Mouse (Mus musculus) cerebellum, adult 9-10 months (tissue): ENCODE measurements around the gene Lrrn4cl.
"Not testable (repeated sequence)": the region's sequence is repeated elsewhere in the genome, so short reads cannot be mapped to it uniquely, and the experiment has no call there.

Experiments
- DNase-seq: peaks from one replicate; pipeline ENCODE4 v3.0.0; 2022

Gene Lrrn4cl

DNA sequence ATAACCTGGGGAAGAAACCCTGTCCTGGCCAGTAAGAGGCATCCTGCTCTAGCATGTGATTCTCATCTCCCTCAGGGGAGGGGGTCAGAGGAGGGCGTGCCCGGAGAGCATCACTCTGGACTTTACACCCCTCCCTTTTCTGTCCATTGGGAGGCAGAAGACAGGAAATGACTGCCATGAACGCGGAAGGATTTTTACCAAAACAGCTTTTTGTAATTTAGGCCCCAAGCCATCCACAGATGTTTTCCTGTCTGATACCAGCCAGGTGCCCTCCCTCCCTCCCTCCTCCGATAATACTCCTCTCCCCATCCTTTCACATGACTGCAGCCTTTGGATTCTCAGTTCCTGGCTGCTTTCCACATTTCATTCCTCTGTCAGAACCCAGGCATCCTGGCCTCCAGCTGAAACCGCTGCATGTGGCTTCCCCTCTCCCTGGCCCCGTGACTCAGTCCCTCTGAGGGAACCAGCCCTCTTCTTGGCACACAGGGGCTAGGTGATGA lies at the start of gene Lrrn4cl:
Gene Lrrn4cl, plus strand, starts transcription at position 367 of the 500 bp plus-strand sequence.
- DNase-seq = peak; percentile 19

DNA sequence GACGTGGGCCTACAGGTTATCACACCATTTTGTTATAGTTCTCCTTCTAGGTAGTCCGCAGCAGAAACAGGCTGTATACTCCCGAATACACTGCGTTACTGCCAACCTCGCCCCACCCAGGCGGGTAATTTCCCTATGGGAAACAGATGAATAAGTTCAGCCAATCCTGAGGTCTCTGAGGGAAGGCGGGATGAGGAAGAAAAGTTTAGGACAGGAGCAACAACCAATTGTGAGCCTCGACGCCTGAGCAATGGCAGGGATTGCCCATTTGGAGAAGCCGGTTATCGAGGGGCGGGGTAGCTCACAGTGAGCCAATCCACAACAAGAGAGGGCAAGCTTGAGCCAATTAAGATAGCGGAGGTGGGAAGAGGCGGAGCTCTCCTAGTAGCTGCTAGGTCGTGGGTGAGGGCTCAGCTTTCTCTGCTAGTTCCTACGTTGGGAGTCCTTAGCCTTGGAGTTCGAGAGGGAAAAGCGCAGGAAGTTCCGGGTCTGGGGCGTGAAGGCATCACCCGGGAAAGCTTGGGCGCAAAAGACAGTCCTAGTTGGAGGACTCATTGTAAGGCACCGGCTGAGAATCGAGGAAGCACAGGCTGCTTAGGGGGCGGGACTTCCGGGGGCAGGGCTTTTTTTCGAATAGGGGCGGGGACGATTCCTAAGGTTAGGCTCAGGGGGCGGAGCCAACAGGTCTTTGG lies 48.3 kb upstream of the Lrrn4cl start, which contains the start of gene Zbtb3:
Gene Zbtb3, plus strand, starts transcription at position 426 of the 692 bp plus-strand sequence.
- DNase-seq = peak; percentile 98

DNA sequence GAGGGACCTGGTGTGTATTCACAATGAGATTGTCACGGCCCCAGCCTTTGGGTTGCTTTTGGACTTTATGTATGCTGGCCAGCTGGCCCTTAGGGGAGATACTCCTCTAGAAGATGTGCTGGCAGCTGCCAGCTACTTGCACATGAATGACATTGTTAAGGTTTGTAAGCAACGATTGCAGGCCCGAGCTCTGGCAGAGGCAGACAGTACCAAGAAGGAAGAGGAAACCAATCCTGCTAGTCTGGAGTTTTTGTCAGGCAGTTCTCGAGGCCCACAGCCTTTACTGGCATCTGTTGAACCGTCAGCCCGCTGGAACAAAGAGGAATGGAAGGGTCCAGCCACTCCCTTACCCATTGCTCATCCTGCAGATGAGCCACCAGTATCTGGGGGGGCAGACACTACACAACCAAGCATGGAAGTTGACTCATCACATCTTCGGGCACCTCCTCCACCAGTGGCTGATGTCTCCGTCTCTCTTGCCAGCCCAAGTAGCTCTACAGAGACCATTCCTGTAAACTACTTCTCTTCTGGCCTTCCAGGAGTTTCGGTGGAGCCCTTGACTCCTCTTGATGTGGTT lies 47.3 kb upstream of the Lrrn4cl start:
- peak; percentile 63 for DNase-seq

DNA sequence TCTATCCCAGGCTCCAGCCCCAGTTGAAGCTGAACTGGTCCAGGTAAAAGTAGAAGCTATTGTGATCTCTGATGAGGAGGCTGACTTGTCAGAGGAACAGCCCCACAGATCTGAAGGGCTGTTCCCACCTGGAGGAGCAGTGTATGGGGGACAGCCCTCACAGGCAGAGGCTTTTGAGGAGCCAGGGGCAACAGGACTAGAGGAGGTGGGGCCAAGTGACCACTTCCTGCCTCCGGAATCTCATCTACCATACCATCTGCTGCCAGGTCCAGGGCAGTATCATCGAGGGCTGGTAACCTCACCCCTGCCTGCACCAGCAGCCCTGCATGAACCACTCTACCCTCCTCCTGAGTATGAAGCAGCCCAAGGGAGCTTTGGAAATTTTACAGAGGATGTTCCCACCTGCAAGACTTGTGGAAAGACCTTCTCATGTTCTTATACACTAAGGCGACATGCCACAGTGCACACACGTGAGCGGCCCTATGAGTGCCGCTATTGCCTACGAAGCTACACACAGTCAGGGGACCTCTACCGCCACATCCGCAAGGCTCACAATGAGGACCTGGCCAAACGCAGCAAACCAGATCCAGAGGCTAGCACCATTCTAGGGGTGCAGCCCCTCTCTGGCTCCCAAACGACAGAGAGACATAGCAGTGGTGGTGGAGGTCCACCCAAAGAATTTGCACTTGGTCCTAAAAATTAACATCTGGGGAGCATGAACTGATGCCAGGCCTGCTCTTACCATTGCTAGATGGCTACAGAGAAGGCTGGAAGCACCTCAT lies 46.5 kb upstream of the Lrrn4cl start:
- peak; percentile 48 for DNase-seq

DNA sequence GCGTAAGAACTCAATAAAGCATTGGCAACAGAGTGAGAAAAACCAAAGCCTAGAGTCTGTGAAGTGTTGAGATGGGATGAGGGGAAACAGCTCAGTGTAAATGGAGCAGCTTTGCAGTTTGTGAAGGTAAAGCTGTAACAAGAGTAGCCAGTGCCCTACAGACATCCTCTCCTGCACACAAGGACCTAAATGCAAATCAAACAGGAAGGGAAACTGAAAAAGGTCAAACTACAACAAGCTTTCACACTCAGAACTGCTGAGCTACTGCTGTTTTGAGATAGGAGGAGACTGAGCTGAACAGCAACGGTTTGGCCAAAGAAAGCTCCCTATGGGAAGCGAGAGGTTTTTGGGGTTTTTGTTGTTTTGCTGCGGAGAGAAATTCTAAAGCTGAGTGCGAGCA lies 43.8 kb upstream of the Lrrn4cl start:
- DNase-seq = no peak

DNA sequence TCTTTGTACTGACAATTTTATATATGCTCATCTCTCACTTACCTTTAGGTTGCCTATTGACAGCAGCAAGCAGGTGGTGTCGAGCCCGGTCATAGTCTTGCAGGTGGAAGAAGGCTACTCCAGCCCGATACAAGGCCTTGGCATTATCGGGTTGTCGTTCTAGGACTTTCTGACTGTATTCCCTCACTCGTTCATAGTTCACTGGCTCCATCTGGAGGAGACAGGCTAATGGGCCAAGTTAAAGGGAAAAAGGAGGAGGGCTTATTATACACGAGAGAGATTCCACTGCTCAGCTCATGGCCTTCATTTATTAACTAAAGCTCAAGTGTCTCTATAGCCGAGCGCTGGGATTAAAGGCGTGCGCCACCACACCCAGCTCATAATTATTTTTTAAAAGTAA lies 34.8 kb upstream of the Lrrn4cl start:
- DNase-seq = peak; percentile 50

DNA sequence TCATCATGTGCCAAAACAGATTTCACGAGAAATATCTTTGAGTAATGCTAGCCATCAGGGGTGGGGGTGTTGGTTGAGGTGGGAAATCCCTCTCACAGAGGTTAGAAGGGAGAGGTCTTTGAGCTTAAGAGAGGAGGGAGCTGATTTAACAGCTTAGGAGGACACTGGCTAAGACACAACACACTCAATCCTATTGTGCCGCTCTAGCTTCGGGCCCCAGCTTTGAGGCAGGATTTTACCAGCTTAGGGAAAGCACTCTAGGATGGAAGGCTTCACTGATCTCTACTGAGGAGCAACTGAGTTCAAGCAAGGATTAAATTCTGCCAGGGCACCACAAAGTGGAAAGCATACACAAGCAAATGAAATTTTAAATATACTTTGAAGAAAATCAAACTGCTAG lies 33.6 kb upstream of the Lrrn4cl start:
- DNase-seq = no peak

DNA sequence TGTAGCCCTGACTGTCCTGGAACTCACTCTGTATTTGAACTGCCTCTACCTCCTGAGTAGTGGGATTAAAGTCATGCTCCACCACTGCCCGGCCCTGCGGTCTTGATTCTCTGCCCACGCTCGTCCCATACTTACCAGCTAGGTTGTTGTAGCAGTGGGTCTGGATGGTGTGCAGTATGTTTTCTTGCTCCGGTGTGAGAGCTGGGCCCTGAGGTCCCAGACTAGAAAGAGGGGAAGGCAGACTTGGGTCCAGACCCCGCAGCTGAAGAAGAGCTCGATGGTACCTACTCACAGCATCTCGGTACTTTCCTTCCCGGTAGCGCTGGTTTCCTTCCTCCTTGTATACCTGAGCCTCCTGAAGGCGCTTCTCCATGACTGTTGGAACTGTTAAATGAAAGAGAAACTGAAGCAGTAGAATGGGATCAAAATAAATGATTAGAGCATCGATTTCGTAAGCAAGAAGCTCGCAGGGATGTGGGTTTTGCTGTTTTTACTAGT lies 32.2 kb upstream of the Lrrn4cl start:
- peak; percentile 58 for DNase-seq

DNA sequence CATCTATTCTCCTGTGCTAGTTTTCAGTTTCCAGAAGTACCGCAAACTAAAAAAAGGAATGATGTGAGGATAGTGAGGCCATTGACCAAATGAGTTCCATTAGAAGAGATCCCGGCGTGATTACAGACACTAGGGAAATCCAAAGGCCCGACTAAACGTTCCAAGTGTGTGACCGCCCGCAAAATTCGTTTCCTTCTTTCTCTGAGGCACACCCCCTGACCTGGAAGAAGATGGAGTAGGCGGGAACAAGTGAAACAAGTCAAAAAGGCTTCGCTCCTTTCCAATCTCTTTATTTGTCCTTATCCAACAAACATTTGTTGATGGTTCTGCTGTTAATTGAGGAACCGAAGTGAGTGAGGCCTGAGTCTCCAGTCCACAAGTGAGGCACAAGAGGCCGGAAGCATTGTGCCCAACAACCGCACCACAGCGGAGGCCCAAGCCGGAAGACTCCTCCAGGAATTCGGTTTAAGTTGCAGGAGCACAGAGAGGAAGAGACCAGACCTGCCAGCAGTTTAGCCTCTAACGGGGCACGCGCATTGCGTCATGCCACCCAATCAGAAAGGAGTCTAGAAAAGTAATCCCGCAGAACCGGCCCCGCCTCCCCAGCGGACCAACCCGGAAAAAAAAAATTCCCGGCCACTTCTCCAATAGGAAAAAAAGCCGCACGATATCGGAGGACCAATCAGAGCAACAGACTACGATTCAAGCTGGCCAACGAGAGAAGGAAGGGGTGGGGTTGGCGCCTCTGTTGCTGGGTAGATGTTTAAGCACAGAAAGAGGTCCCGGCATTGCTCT lies 31.6 kb upstream of the Lrrn4cl start, which contains the start of gene Ttc9c:
Gene Ttc9c, minus strand, starts transcription at position 533 of the 795 bp plus-strand sequence.
- peak; percentile 99 for DNase-seq

DNA sequence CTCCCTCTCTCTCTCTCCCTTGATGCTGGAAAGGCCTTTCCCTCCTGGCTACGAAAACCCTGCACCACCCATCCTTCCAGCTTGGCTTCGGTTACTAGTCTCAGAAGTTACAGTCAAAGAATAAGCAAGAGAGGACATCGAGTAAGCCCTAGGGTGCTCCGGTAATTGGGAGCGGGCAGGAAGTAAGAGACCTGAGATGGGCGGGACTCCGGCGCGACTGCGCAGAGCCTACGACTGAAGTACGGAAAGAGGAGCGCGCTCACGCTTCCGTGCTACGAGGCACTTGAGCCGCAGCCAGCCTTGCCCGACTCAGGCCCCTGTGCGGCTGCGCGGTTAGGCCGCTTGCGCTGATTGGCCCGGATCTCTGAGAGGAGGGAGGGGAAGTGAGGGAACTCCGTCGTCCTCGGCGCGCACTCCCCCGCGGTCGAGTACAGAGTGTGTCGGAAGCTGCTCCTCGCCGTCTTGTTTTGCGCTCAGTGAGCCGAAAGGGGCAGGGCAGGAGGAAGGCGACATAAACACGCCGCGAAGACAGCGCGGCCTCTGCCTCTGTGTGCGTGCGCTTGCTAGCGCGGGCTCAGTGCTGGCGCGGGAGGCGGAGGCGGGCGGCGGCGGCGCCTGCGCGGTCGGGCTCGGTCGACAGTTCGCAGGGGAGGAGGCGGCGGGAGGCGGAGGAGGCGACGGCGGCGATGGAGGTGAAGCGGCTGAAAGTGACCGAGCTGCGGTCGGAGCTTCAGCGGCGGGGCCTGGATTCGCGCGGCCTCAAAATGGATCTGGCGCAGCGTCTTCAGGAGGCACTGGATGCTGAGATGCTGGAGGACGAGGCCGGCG lies 30.8 kb upstream of the Lrrn4cl start, which contains the start of gene Hnrnpul2:
Gene Hnrnpul2, plus strand, starts transcription at position 415 of the 828 bp plus-strand sequence.
- DNase-seq = peak; percentile 98

DNA sequence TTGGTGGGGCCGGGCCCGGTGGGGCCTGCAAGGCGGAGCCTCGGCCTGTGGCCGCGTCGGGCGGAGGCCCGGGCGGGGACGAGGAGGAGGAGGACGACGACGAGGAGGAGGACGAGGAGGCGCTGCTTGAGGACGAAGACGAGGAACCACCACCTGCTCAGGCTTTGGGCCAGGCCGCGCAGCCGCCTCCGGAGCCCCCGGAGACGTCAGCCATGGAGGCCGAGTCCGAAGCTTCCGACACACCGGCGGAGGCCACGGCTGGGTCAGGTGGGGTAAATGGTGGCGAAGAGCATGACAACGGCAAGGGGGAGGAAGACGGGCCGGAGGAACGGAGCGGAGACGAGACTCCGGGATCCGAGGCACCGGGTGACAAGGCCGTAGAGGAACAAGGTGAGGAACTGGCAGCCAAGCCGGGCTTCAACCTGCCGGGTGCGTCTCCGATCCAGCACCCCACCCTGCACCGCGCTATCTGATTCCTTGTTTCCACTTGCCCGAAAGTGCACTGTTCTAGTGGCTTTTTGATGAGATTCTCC lies 30.1 kb upstream of the Lrrn4cl start:
- no peak for DNase-seq

DNA sequence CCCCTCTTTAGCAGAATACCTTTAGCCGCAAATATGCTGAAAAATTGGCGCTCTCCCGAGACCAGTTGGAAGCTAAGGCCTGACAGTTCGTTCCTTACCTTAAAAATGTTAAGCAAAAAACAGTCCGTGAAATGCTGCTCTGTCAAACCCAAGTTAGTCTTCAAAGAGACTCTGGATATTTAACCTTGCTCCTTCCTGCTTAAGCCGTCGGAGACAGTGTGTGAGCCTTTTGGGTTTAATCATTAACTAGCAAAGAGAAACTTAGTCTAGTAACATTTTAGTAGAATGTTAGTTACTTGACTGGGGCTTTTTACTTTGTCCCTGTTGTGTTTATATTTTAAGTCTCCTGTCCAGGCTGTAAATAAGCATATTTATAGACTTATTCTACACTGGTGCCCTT lies 29.4 kb upstream of the Lrrn4cl start:
- DNase-seq = no peak

DNA sequence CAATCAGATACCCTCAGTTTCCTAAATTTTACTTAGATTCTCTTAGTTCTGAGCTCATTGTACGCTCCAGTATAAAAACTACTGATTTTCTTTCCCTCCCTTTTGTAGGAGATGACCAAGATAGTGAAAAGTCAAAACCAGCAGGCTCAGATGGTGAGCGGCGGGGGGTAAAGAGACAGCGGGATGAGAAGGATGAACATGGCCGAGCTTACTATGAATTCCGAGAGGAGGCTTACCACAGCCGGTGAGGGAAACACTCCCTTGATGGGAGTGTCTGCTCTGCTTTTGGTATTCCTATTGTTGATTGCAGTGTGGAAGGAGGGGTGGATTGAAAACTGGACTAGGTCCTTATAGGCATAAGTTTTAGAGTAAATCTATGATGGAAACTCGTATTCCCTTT lies 27.9 kb upstream of the Lrrn4cl start:
- DNase-seq = peak; percentile 77

DNA sequence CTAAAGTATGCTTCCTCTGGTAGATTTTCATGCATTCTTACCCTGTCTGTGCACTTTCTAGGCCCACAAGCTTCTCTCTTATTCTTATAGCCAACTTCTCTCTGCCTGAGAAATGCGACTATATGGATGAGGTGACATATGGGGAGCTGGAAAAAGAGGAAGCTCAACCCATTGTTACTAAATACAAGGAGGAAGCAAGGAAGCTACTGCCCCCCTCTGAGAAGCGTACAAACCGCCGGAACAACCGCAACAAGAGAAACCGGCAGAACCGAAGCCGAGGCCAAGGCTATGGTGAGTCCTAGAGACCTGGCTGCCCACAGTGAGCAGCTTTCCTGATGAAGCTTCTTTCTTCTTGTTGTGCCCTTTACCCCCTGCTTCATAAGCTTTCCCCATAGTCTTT lies 20.9 kb upstream of the Lrrn4cl start, which contains the start of gene AC129217.1:
Gene AC129217.1, plus strand, starts transcription at position 114 of the 400 bp plus-strand sequence.
- no peak for DNase-seq

DNA sequence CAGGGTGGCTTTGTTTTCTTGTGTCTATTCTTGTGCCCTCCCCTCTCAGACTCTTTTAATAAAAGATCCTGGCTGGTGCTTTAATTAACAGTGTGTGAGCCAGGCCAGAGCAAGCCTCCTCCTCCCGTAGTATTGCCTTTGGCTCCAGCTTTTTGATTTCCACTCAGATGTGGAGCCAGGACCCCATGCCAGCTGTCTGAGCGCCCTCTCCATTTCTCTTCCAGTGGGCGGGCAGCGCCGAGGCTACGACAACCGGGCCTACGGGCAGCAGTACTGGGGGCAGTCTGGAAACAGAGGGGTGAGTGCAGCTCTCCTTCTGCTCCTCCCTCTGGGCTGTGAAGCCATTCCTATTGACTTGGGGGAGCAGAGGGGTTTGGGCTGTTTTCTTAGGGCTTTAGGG lies 19.9 kb upstream of the Lrrn4cl start:
- DNase-seq = no peak

DNA sequence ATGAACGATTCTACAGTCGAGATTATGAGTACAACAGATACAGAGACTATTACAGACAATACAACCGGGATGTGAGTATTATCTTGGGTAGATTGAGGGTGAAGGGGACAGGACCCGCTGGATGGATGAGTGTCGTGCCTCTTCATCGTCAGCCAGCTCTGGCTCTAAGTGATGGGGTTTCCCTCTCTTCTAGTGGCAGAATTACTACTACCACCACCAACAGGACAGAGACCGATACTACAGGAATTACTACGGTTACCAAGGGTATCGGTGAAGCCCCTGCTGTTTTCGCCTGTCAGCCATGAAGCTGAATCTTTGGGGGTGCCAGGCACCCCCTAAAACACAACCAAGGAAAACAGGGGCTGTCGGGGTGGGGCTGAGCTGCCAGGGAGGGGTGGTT lies 19.3 kb upstream of the Lrrn4cl start:
- no peak for DNase-seq

DNA sequence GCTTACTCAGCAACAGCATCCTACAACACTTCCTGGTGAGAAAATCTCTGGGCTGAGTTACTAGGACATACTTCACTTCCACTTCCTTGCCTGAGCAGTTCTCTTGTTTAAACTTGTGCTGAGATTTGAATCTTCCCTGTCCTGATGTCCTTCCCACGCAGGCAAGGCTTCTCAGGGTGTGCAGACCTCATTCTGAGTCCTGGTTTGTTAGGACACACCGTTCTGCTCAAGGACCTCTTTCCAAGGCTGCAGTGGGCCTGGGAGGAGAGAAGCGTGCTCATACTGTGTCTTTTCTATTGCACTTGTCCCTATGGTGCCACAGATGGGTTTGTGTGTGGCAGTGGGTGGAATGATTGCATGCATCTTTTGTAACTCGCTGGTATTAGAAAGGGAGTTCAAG lies 17.6 kb upstream of the Lrrn4cl start:
- no peak for DNase-seq

DNA sequence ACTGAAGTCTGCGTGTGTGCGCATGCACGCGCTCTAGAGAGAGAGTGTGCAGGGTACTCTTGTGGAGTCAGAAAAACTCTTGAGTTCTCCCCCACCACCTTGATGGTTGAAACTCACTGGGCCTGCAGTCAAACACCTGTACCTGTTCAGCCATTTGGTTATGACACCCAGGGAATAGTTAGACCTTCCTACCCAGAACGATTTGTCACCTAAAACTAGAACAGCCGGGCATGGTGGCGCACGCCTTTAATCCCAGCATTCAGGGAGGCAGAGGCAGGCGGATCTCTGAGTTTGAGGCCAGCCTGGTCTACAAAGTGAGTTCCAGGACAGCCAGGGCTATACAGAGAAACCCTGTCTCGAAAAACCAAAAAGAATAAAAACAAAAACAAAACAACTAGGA lies 14.2 kb upstream of the Lrrn4cl start:
- not testable (repeated sequence) for DNase-seq

DNA sequence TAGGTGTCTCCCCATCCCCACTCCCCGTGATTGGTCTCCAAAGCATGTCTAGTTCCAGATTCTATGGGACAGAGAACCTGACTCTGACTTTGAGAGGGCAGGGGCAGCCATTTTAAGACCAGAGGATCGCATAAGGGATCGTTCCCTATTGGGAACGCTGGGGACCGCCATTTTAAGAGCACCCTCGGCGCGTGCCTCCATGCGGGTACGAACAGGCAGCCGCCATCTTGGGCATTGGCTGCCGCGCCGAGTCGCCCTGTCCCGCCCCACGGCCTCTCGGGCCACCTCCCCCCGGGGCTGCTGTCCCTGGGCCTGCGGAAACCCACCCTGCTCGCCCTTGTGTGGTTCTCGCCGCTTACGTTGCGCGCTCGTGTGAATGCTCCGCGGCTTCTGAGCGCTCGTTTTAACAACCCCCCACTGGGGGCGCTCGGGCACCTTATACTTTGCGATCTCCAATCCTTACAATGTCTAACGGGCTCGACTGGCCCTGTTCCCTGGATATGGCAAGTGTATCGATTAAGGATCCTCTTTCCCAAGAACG lies 13.2 kb upstream of the Lrrn4cl start, which contains the start of gene Bscl2:
Gene Bscl2, plus strand, starts transcription at position 217 of the 541 bp plus-strand sequence.
- peak; percentile 91 for DNase-seq

DNA sequence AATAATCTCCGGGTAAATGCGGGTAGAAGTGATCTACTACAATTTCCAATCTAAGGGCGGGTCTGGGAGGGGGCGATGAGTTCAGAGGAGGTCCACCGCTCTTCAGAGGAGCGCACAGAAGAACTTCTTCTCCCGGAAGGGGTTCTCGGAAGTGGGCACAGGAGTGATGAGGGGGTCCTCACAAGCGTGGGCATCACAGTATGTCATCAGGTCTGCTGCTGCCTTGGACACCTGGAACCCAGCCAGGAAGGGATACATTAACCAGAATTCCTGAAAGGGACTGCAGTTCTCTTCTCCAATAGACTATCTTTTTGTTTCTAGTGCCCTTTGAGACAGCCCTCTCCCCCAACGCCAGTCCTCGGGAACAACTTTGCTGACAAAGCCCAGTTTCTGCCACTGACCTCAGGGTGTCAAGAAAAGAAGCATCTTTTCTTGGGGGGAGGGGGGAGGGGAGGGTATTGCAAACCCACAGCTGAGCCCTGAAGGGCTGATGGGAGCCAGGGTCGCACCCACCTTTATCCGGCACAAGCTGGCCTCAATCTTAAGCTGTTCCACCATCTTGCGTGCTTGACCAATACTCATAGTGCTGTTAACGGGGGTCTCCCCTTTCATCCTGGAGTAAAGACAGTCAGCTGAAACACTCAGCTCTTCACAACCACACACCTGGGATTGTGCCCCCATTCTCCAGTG lies 12.4 kb upstream of the Lrrn4cl start:
- peak; percentile 76 for DNase-seq
